Mouse (Mus musculus) left cerebral cortex, postnatal 36 days (tissue): ENCODE measurements around the gene Hectd4. TPM values are rescaled to one million over a fixed set of nuclear protein-coding genes. Genes with fewer than 3 reads are reported as not detected.
"Not testable (repeated sequence)": the region's sequence is repeated elsewhere in the genome, so short reads cannot be mapped to it uniquely, and the experiment has no call there.

Source experiments
- DNase-seq, 2 experiments: peaks; one replicate each; pipeline ENCODE4 v3.0.0; 2021 to 2022; ENCODE audit warnings: low spot score in 2 of 2, mixed read lengths in 1 of 2
- intact Hi-C: fragments of 180-260 bp; cut with DNase I; formaldehyde crosslinking; loops from one replicate; pipeline ENCODE4 v1.15.1; 2025
- total RNA-seq, 2 experiments: library from RNA; stranded (reverse); gene quantifications; 2 replicates each; pipeline ENCODE4 v1.2.3; 2021

Gene Hectd4
- total RNA-seq, 2 experiments from 2014 or later: 180 to 207 TPM

- intact Hi-C loops: loop anchor here (1.0 kb wide), 1 partner anchor 13 kb away; the partner anchor contains the start of gene Ptpn11
- DNase-seq: peak; percentile 75 to 84
Measured at GRCm38 (mm10) chr5:121204132-121205089, 15.6 kb upstream of the Hectd4 start, which contains the start of gene Rpl6. Gene Rpl6, plus strand, starts transcription at chr5:121204481.

GRCm38 (mm10) chr5:121205537-121206130 lies 14.4 kb upstream of the Hectd4 start:
- intact Hi-C loops: not testable (repeated sequence)

DNA sequence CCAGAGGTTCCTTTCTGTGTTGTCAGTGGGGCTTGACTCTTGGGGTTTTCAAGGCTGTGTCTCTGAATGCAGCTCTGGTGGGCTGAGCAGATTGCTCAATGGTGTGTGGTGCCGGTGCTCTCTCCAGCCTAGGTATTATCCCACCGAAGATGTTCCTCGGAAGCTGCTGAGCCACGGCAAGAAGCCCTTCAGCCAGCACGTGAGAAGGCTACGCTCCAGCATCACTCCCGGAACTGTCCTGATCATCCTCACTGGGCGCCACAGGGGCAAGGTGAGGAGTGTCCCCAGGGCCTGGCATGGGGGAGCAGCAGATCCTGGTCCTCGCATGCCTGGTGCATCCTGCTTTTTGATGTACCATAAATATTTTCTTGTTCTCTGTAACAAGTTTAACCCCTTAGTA lies 13.5 kb upstream of the Hectd4 start:
- intact Hi-C loops: no loop called here
- DNase-seq: no peak

More at GRCm38 (mm10) chr5:121205537-121206130, 14.4 kb upstream of the Hectd4 start:
- not testable (repeated sequence) for DNase-seq

DNA sequence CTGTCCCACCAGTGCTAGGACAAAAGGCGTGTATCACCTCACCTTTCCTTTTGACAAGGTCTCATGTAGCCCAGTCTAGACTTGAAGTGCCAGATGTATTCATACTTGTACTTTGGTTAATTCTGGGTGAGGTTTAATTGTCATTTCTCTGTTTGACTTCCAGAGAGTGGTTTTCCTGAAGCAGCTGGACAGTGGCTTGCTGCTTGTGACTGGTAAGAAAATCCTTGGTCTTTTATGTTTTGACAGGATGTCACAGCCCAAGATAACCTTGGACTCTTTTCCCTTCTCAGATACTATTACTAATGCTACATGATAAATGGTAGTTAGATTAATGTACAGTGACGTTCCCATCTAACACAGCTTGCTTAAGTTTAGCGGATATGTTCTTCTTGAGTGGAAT lies 13.0 kb upstream of the Hectd4 start:
- no peak for DNase-seq
- intact Hi-C loops: no loop called here

DNA sequence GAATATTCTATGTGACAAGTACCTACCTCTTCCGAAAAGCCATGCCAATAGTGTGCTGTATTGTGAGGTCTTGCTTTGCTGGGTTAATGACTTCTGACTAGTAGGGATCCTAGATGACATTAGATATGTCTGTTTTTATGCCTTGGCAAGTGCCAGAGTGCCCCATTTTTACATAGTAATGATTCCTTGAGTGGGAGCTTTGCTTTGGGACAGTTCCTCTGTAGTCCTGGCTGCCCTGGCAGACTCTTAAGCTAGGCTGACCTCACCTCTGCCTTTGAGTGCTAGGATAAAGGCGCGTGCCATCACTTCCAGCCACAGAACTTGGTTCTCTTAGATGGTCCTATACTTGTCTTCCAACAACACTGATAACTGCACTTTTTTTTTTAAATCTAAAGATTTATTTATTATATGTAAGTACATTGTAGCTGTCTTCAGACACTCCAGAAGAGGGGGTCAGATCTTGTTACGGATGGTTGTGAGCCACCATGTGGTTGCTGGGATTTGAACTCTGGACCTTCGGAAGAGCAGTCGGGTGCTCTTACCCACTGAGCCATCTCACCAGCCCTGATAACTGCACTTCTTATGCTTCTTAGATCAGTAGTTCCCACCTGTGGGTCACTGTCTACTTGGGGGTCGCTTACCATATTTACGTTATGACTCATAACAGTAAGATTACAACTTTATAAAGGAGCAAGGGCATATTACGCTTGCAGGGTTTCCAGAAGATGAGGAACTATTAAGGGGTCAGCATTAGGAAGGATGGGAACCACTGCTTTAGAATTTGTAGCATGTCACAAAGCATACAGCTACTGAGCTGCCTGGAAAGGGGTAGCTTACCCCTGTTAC lies 10.0 kb upstream of the Hectd4 start:
- intact Hi-C loops: no loop called here
- no peak for DNase-seq

- DNase-seq: no peak
- intact Hi-C loops: no loop called here
Measured at GRCm38 (mm10) chr5:121210601-121210924, 9.5 kb upstream of the Hectd4 start.

DNA sequence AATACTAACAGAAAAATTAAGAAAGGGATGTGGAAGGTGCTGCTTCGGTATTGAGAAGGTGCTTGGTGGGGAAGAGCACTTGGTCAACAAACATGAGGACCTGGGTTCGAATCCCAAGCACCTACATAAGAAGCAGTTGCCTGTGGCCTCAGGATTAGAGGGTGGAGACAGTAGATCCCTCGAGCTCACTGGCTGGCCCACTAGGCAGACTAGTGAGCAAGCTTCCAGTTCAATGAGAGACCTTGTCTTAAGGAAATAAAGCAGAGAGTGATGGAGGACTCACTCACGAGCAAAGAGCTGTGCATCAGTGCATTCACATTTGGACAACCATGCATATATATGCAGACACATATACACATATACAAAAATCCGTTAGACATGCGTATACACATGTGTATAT lies 7.9 kb upstream of the Hectd4 start:
- intact Hi-C loops: no loop called here
- no peak for DNase-seq

DNA sequence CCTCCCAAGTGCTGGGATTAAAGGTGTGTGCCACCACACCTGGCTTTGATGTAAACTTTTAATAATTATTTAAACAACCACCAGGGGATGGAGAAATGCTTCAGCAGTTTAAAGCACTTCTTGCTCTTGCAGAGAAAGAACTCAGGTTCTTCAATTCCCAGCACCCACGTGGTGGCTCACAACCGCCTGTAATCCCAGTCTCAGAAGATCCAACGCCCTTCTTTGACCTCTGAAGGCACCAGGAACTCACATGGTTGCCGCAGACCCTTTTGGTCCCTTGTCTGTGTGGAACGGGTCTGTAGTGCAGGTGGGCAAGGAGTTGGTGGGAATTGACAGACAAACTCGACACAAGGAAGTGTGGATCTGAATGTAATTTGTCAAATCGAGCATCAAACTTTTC lies 5.3 kb upstream of the Hectd4 start:
- no peak for DNase-seq
- intact Hi-C loops: loop anchor here (2.0 to 5.0 kb wide), 2 partner anchors 52 to 173 kb away; partner anchors contain the start of gene Trafd1

GRCm38 (mm10) chr5:121215380-121216125 lies 4.5 kb upstream of the Hectd4 start:
- intact Hi-C loops: loop anchor here (2.0 to 5.0 kb wide), 2 partner anchors 51 to 172 kb away; partner anchors contain the start of gene Trafd1
- peak; percentile 71 for DNase-seq

DNA sequence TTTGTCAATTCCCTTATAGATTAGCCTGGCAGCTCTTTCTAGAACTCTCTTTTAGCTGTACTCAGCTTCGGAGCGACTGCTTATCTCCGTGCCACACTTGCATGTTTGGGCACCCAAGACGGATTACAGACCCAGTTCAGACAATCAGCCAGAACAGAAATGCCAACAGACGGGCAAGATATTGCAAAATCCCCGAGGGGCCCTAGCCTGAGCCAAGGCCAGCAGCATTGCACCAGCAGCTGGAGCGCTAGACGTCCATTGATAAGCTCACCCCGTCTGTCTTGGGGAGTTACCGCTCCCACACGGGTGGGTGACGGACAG lies 3.9 kb upstream of the Hectd4 start:
- intact Hi-C loops: loop anchor here (5.0 kb wide), 1 partner anchor 171 kb away; the partner anchor contains the start of gene Trafd1
- DNase-seq: no peak

DNA sequence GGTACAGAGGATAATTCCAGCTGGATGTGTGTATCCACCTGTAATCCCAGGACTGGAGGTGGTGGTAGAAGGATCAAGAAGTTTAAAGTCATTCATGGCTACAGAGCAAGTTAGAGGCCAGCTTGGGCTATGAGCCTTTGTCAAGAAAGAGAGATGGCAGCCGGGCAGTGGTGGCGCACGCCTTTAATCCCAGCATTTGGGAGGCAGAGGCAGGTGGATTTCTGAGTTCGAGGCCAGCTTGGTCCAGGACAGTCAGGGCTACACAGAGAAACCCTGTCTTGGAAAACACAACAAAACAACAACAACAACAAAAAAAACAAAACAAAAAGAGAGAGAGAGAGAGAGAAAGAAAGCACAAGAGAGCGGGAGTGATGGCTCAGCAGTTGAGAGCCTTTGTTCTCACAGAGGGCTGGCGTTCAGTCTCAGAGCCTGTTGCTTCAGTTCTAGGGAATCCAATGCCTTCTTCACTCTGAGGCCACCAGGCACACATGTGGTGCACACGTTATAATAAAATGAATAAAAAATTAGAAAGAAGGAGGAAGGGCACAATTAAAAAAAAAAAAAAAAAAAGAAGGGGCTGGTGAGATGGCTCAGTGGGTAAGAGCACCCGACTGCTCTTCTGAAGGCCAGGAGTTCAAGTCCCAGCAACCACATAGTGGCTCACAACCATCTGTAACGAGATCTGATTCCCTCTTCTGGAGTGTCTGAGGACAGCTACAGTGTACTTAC lies 3.3 kb upstream of the Hectd4 start:
- intact Hi-C loops: loop anchor here (5.0 kb wide), 1 partner anchor 171 kb away; the partner anchor contains the start of gene Trafd1
- DNase-seq: not testable (repeated sequence)

- DNase-seq: no peak
- intact Hi-C loops: loop anchor here (5.0 kb wide), 1 partner anchor 170 kb away; the partner anchor contains the start of gene Trafd1
Measured at GRCm38 (mm10) chr5:121217313-121217634, 2.7 kb upstream of the Hectd4 start.

DNA sequence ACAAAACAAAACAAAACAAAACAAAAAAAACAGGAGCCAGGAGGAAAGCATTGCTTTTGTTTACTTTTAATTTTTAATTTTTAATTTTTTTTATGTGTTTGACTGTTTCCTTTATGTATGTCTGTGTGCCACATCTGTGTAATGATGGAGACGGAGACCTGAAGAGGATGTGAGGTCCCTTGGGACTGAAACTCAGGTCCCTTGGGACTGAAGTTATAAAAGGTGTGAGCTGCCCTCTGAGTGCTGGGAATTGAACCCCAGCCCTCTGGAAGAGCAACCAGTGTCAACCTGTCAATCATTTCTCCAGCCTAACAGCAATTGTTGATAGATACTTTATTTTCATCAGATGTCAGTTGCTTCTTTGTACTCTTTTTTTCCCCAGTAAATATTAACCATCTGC lies 829 bp upstream of the Hectd4 start:
- no peak for DNase-seq
- intact Hi-C loops: loop anchor here (5.0 kb wide), 1 partner anchor 168 kb away; the partner anchor contains the start of gene Trafd1

- peak; percentile 26 to 42 for DNase-seq
- intact Hi-C loops: no loop called here
Measured at GRCm38 (mm10) chr5:121220732-121221301, 798 bp downstream of the Hectd4 start.

GRCm38 (mm10) chr5:121221328-121221850 lies 1.4 kb downstream of the Hectd4 start:
- intact Hi-C loops: no loop called here
- DNase-seq: no peak

DNA sequence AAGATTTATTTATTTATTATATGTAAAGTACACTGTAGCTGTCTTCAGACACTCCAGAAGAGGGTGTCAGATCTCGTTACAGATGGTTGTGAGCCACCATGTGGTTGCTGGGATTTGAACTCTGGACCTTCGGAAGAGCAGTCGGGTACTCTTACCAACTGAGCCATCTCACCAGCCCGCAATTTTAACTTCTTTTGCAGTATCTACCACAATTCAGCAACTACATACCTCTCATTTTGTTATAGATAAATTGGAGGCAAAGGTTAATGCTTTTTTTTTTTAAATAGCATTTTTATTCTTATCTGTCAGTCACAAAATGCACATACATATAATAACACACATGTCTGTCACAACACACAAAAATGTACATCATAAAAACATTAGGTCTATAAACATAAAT lies 4.0 kb downstream of the Hectd4 start:
- DNase-seq, intact Hi-C loops: not testable (repeated sequence)

- intact Hi-C loops: no loop called here
- DNase-seq: no peak
Measured at GRCm38 (mm10) chr5:121224856-121225255, 4.8 kb downstream of the Hectd4 start.

DNA sequence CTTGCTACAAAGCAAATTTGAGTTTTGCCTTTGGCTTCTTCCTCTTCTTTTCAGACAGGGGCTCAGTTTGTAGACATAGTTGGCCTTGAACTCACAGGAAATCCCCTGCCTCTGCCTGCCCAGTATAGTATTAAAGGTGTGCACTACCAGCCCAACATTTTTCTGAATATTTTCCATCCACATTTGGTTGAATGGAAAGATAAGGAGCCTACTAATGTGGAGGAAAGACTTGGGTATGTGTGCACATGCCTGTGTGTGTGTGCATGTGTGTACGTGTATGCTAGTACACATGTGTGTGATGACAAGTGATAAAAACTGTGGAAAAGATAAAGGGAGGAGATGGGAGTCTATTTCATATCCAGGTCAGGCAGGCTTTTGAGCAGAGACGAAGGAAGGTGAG lies 5.8 kb downstream of the Hectd4 start:
- DNase-seq: no peak
- intact Hi-C loops: no loop called here
